Mouse (Mus musculus) heart, adult 2 months (tissue): Measurements from ENCODE around the gene Tmtc1. TPM values are rescaled to one million over a fixed set of nuclear protein-coding genes. Genes with fewer than 3 reads are reported as not detected.

ENCODE experiments used
- DNase-seq, 2 experiments: peaks; one replicate each; pipeline ENCODE4 v3.0.0; 2021
- H3K27ac ChIP-seq: fragments of 200-600 bp; 2 replicates; pipeline ENCODE4 v1.8.1; 2022
- H3K27me3 ChIP-seq: fragments of 200-500 bp; 2 replicates; pipeline ENCODE4 v1.6.1; 2012; ENCODE audit warnings: mild to moderate bottlenecking, low read length, inconsistent platforms, mixed read lengths; ENCODE audit not compliant: control insufficient read depth, insufficient read depth
- H3K36me3 ChIP-seq: fragments of 200-500 bp; 2 replicates; pipeline ENCODE4 v1.6.1; 2012; ENCODE audit warnings: low read length, inconsistent platforms; ENCODE audit not compliant: control insufficient read depth, insufficient read depth
- H3K4me1 ChIP-seq: fragments of 200-500 bp; 2 replicates; pipeline ENCODE4 v1.6.1; 2011; ENCODE audit warnings: low read length; ENCODE audit not compliant: control insufficient read depth, insufficient read depth
- H3K4me3 ChIP-seq: fragments of 200-600 bp; 2 replicates; pipeline ENCODE4 v1.8.1; 2022
- H3K79me2 ChIP-seq: fragments of 200-500 bp; replicated peaks from 2 replicates; pipeline ENCODE4 v1.6.1; 2012; ENCODE audit warnings: mild to moderate bottlenecking, inconsistent platforms, low read length, moderate library complexity, mixed read lengths; ENCODE audit not compliant: control insufficient read depth, insufficient read depth
- H3K9ac ChIP-seq: fragments of 200-500 bp; 2 replicates; pipeline ENCODE4 v1.6.1; 2012; ENCODE audit warnings: low read depth, mild to moderate bottlenecking, control low read depth, inconsistent platforms, low read length, mixed read lengths
- CTCF ChIP-seq: fragments of 200-600 bp; IDR thresholded peaks from 2 replicates; pipeline ENCODE4 v1.8.1; 2022; ENCODE audit warnings: antibody characterized with exemption, mild to moderate bottlenecking, moderate library complexity
- EP300 ChIP-seq: fragments of 200-500 bp; IDR thresholded peaks from 2 replicates; pipeline ENCODE4 v1.6.1; 2011; ENCODE audit warnings: low read depth, low read length, control low read depth; ENCODE audit not compliant: insufficient read depth
- POLR2A ChIP-seq: fragments of 200-500 bp; IDR thresholded peaks from 2 replicates; pipeline ENCODE4 v1.6.1; 2011; ENCODE audit warnings: mild to moderate bottlenecking, low read depth, low read length, control low read depth; ENCODE audit not compliant: insufficient read depth
- WGBS: fragments of 180-500 bp; shearing (Covaris S2); methylation state at CpG from one replicate; pipeline ENCODE4 v1.1.7; 2018; 5-methylcytosine and 5-hydroxymethylcytosine counted together
- intact Hi-C: fragments of 180-260 bp; cut with DNase I; formaldehyde crosslinking; loops from one replicate; pipeline ENCODE4 v1.15.1; 2025
- polyA plus RNA-seq: library from polyadenylated mRNA; depleted of rRNA; stranded (reverse); fragments of >200 nt; gene quantifications from 2 replicates; pipeline ENCODE4 v1.2.3, GENCODE M21; 2012
- total RNA-seq, 2 experiments: library from RNA; stranded (reverse); gene quantifications; 2 replicates each; pipeline ENCODE4 v1.2.3; 2021

Gene Tmtc1
- total and polyA plus RNA-seq, 3 experiments: 46.3 to 131 (median 89.4) TPM

DNA sequence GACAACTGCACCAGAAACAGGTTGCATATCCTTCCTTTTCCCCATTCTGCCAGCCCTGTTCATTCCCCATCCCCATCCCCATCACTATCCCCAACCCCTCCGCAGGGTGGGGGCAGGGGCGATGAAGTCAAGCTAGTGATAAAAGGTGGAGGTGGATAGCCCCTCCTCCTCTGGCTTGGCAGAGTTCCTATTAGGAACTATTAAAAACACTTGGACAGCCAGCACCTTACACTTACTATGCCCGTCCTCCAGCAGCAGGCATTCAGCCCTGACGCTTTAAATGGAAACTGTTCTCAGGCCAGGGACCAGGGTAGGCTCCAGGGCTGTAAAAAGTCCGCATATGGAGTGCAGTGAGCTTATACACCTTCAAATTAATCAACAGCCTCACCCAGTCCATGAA lies 2.3 kb downstream of the Tmtc1 start:
- DNase-seq: peak; percentile 65 to 69
- H3K4me3 ChIP-seq: peak overlapping the region; percentile 95
- WGBS: 23% methylated on average over 5 of the region's 5 CpGs
- H3K27me3 ChIP-seq: no peaks in the 10 kb centered on the region
- H3K27ac ChIP-seq: peak overlapping the region; percentile 93
- peaks cover 18% of the 10 kb centered on the region for H3K4me1 ChIP-seq
- intact Hi-C loops: loop anchor here (5.0 kb wide), 1 partner anchor 190 kb away; no protein-coding TSS in a partner anchor
- peaks cover 27% of the 10 kb centered on the region for H3K36me3 ChIP-seq
- TF ChIP-seq EP300 (0 out of 2 replicates have a peak, but pooled peaks have one; percentile 17), CTCF (no peak), POLR2A (peak; percentile 75)
- H3K9ac ChIP-seq: no peak overlapping the region
- no peaks in the 10 kb centered on the region; the same call in 1 of the 2 replicates for H3K79me2 ChIP-seq

- Histone ChIP-seq H3K4me1 (peaks cover 20% of the 10 kb centered on the region), H3K36me3 (peaks cover 29% of the 10 kb centered on the region), H3K79me2 (no peaks in the 10 kb centered on the region; the same call in 1 of the 2 replicates), H3K27ac (peak overlapping the region; percentile 71), H3K4me3 (no peak overlapping the region), H3K9ac (peak overlapping the region; percentile 8; the same call in 1 of the 2 replicates), H3K27me3 (no peaks in the 10 kb centered on the region)
- intact Hi-C loops: no loop called here
- no peak for TF ChIP-seq CTCF
- TF ChIP-seq EP300: peak; percentile 58; the same call in 1 of the 2 replicates
- 40% methylated on average over 4 of the region's 4 CpGs for WGBS
- peak; percentile 40 to 54 for DNase-seq
These were observed 5.1 kb downstream of the Tmtc1 start for GRCm38 (mm10) chr6:148439101-148439500.

- TF ChIP-seq EP300: no peak
- TF ChIP-seq CTCF: peak; percentile 25; the same call in 1 of the 2 replicates
- no peak for TF ChIP-seq POLR2A
- intact Hi-C loops: no loop called here
- H3K79me2 ChIP-seq: no peaks in the 10 kb centered on the region; the same call in 1 of the 2 replicates
- WGBS: 70% methylated on average over 1 of the region's 1 CpGs
- peak overlapping the region; percentile 34 for H3K27ac ChIP-seq
- H3K9ac ChIP-seq: no peak overlapping the region
- H3K4me3 ChIP-seq: no peak overlapping the region
- no peak for DNase-seq
- H3K36me3 ChIP-seq: peaks cover 29% of the 10 kb centered on the region
- no peaks in the 10 kb centered on the region for H3K27me3 ChIP-seq
- peaks cover 20% of the 10 kb centered on the region for H3K4me1 ChIP-seq
These were observed 6.6 kb downstream of the Tmtc1 start for GRCm38 (mm10) chr6:148437565-148437964.

DNA sequence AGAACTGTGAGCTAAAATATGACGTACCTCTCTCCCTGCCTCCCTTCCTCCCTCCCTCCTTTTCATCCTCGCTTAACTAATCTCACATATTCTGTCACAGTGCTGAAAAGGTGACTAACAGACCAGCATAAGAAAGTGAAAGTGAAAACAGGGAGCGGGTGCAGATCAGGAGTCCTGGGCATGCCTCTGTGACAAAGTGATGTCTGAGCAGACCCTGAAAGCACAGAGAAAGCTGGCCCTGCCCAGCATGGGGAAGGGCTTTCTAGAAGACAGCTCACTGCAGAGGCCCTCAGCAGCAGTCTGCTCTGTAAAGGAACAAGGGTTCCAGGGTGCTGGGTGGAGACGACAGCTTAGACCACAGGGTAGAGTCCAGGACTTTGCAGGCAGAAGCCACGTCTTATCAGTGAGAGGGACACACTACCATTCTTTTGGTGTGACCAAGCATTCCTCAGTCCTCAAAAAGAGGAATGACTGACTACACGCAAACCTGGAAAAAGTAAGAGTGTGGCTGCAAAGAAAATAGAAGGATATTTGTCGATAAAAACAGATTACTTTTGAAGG lies 7.7 kb downstream of the Tmtc1 start:
- H3K4me1 ChIP-seq: peaks cover 20% of the 10 kb centered on the region
- no peak for TF ChIP-seq POLR2A
- TF ChIP-seq CTCF: no peak
- no peak for TF ChIP-seq EP300
- DNase-seq: peak in 1 of 2 experiments; percentile 37
- peaks cover 28% of the 10 kb centered on the region for H3K36me3 ChIP-seq
- H3K4me3 ChIP-seq: no peak overlapping the region
- peaks cover 3% of the 10 kb centered on the region for H3K79me2 ChIP-seq
- intact Hi-C loops: no loop called here
- H3K27ac ChIP-seq: peak overlapping the region; percentile 38
- WGBS: 68% methylated on average over 7 of the region's 7 CpGs
- no peaks in the 10 kb centered on the region for H3K27me3 ChIP-seq
- H3K9ac ChIP-seq: no peak overlapping the region

- H3K79me2 ChIP-seq: peaks cover 3% of the 10 kb centered on the region; the same call in 1 of the 2 replicates
- WGBS: 46% methylated on average over 7 of the region's 7 CpGs
- no peak for TF ChIP-seq EP300
- TF ChIP-seq CTCF: no peak
- no peak for TF ChIP-seq POLR2A
- no peak overlapping the region for H3K4me3 ChIP-seq
- H3K27me3 ChIP-seq: no peaks in the 10 kb centered on the region
- intact Hi-C loops: no loop called here
- no peak overlapping the region for H3K9ac ChIP-seq
- H3K4me1 ChIP-seq: peaks cover 7% of the 10 kb centered on the region
- no peak for DNase-seq
- H3K36me3 ChIP-seq: peaks cover 29% of the 10 kb centered on the region
- no peak overlapping the region for H3K27ac ChIP-seq
These were observed 22.6 kb downstream of the Tmtc1 start for GRCm38 (mm10) chr6:148421577-148421976.

DNA sequence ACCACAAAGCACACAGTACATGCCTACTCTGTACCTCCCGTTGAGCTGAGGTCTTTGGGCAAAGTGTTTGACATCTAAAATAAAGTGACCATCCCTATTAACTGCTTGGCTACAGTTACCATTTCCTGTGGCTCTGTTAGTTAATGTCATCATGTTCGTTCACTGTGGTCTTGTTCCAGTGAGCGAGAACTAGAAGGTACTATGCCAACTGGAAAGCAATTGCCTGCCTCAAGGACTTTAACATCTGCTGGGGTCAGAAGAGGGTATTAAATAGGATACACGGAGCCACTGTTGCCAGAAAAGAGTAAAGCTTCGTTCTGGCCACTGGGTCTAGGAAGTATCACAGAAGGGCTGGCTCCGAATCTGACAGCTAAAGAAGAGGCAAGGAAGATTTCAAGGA lies 23.8 kb downstream of the Tmtc1 start:
- no peak for DNase-seq
- H3K4me3 ChIP-seq: no peak overlapping the region
- TF ChIP-seq POLR2A: no peak
- H3K36me3 ChIP-seq: peaks cover 27% of the 10 kb centered on the region
- peaks cover 8% of the 10 kb centered on the region for H3K4me1 ChIP-seq
- H3K79me2 ChIP-seq: peaks cover 3% of the 10 kb centered on the region; the same call in 1 of the 2 replicates
- H3K27me3 ChIP-seq: no peaks in the 10 kb centered on the region
- 60% methylated on average over 6 of the region's 6 CpGs for WGBS
- no peak overlapping the region for H3K27ac ChIP-seq
- no peak overlapping the region for H3K9ac ChIP-seq
- intact Hi-C loops: no loop called here
